Mouse (Mus musculus) layer of hippocampus, adult 8-10 months (tissue): ENCODE measurements at regions not wholly inside any gene's neighbourhood (a gene's known extent, or its start where the extent isn't known, plus 50 kb on each side); places are given as distances from the start of the nearest gene placed in this dataset.

Experiments
- DNase-seq, 2 experiments: peaks; one replicate each; pipeline ENCODE4 v3.0.0; 2022; ENCODE audit warnings: low spot score in 2 of 2

DNA sequence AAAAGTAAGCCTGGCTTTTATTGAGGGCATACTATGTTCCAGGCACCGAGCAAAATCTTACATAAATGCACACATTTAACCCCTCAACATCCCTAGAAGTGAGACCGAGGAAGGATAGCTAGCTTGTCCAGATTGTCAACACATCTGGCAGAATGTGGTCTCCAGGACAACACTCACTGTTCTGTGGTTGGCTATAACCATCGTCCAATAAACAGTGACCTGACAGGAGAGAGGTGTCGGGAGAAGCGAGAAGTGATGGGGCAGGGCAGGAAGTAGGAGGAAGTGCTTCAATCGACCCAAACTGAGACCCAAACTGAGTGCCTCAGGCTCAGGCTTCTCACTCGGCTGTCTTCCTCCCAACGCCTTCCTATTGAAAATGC lies 70.8 kb upstream of the Picalm start:
- no peak for DNase-seq

DNA sequence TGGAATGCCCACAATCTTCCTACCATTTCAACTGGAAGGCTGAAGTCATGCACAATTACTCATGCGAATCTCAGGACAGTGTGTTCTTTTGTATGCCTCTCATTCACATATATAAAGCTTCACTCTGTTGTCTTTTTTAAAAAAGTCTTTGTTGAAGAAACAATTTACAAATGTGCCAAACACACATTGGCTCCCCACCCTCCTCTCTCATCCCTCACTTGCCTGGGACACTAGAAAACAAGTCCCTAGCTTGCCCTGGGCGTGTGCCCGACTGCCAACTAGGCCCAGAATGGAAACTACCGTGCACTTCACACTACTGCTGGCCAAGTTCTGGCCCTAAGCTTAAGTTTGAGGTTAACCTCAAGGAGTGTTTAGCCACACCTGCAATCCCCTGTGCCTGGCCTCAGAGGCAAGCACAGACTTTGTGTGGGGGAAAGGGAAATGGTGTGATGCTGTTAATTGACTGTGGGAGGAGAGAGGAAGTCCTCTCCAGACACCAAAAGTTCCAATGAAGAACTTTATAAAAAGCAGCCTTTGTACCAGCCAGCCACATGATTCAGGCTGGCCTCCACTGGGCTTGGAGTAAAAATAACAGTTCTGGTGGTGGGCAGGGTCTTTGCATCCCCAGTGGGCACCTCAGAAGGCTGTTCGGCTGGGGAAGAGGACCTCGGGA lies 70.2 kb upstream of the Picalm start:
- peak; percentile 31 to 35 for DNase-seq

DNA sequence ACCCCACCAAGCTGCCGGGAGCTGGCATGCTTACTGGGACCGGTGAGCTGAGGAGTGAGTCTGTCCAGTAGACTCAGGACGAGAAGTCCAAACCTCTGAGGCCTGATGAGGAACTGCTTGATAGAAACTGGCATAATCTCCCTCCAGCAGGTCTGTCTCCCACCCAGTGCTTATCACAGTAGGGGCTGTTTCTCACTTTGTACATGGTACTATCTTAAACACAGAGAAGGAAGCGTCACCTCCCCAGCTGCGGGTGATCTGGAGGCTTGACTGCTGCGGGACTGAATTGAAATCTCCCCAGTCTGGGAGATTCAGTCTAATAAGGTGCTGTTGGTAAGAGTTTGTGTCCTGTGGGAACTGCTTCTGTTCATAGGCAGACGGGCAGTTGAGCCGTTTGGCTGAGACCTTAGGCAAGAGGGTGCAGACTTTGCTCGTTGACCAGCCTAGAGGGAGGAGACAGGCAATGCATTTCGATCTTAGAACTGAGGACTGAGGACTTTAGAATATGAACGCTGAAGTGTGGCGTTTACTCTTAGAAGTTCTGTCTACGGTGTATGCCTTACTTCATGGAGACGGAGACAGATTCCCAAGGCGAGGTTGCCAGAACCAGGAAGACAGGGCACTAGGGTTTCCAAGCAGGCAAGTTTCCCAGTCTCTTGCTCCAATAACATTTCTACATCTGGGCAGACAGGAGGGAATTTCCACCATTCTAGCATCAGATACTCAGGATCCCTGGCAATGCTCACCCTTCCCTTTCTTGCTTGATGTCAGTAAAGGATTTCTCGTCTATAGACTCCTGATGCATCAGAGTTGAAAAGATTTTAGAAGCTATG lies 69.5 kb upstream of the Picalm start:
- DNase-seq, result no peak

DNA sequence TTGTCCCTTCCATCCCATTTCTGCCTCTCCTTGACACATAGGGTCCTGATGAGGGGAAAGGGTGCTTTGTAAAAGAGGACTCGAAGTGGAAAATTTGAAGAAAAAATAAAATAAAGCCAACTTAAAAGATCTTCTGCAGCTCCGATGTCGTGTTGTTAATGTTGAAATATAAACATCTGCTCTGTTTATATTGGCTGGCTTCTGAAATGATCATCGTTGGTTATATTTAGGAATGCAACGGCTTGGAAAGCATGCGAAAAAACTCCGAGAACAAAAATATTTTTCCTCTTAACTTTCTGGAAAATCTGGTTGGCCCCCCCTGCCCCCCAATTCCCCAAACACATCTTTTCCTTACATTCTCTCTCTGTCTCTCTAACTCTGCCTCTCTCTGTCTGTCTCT lies 68.3 kb upstream of the Picalm start:
- no peak for DNase-seq

DNA sequence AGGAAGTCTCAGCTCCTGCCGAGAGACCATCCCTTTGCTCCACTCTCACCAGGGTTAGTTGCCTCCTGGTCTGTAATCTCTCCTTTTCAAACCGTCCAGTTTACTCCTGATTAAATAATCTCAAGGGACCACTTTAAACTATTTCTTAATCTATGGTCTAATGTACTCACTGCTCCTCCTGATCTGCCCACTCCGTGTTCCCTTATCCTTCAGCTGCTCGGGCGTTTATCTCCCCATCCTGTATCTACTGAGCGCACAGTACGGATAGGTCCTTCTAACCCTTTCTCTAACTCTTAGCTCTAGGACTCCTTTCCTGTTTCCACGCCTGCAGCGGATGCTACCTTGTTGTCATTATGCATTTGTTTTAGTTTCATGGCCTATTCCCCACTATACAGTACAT lies 67.1 kb upstream of the Picalm start:
- no peak for DNase-seq

DNA sequence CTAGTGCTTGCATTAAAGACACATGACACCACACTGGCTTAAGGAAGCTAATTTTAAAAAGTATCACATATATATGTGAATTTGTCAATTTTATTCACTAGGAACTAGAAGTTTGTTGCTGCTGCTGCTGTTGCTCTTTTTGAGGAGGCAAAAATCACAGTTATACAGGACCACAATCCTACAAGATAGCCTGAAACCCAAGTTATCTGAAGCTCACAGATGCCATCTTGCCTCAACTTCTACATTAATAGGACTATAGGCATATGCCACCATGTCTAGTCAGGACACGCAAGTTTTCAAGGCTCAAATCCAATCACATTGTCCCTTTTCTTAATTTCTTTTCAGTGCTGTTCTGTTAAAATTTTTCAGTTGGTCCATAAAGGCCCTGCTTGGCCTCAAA lies 65.8 kb upstream of the Picalm start:
- DNase-seq, result no peak

DNA sequence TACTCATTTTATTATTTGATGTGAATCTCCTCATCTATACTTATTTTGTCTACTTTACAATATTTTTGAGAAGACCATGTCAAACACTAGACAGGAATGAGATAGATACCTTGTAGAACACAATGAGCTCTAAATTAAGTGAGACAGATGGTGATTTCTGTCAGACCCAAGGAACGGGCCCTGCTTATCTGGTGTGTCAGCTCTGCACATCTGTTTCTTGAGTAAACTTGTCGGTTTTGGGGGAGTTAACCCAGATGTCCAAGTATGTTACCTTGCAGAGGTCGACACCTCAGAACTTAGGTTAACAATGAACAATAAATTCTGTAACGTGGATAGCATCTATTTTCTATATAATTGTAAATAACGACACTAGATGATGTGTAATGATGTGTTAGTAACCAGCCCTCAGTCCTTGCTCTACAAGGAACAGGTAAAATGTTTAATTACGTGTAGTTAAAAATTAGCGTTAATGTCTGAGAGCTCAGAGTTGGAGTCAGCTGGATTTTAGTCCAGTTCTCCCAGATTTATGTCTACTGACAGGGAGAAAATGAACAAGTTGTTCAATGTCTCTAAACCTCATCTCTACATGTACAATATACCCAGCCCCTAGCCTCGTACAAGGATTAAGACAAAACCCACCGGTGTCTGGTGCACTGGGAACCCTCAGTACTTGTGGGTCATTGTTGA lies 64.6 kb upstream of the Picalm start:
- no peak for DNase-seq

DNA sequence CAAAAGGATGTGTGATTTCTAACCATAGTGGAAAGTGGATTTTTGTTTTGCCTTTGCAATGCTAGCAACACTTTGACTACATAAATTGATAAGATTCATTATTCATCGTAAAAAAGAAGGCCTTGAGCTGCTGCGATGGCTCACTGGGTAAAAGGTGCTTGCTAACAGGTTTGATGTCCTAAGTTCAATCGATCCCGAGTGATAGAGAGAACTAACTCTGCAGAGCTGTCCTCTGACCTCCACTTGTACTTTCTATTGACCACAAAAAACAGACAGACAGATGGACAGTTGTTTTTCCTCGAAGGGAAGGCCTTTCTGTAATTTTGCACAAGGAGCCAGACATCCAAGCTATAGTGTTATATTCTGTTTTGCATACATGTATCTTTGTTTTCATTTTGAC lies 63.7 kb upstream of the Picalm start:
- DNase-seq, result no peak

DNA sequence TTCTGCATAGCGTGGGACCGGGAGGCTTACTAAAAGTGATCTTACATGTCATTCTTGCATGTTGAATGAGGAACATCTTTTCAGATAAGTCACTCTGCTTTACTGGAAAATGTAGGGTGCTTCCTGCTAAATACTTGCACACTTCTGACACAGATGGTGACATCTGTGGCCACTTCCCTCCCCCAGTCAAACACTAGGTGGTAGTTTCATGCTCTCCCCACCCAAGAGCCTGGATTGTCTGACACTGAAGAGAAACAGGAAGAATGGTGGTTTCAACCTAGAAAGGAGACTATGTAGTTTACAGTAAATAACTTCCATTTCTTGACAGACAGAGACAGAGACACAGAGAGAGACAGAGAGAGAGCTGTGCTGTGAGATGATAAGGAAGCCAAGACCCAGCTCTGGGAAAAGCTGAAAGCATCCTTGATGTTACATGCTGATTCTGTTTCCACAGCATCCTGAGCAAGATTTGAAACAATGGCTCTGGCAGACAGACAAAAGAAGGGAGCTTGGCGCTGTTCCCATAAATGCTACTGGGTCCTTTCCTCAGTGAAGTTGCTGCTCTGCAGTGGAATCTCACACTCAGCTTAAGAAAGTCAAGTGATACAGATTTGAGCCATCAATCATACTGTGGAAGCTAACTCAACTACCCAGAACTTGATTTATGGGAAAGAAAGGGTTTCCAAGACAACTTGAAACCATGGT lies 61.9 kb upstream of the Picalm start:
- no peak for DNase-seq

DNA sequence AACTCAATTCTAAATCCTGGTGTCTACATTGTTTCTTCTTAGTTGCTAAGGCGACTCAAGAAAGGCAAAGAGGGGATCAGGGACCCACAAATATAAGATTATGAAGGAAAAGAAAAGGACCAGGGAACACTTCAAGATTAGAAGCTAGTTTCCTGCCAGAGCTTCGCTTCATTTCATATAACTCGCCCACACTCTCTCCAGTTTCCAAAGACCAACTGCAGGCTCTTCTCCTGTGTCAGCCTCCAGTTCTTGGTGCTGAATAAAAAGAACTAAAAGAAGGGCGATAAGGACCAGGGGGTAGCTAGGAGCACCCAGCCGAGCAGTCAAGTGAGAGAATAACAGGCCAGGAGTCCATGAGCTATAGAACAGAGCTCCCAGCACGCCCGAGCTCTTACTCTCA lies 59.7 kb upstream of the Picalm start:
- DNase-seq, result no peak

DNA sequence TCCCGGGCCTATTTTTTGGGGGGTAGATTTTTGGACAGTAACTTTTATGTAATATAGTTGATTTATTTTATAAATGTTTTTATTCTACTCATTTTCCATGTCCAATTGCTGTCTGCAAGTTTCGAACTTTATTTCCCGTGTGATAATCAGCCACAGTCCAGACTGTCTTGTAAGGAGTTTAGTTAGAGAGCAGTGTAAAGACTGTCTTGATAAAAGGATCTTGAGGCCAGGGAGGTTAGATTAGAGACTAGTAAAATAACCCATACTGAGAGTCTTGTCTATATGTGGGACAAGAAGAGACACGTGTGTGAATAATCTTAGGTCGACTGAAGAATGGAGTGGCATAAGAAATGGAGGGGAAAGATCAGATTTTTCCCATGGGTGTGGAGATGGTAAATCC lies 56.1 kb upstream of the Picalm start:
- no peak for DNase-seq

DNA sequence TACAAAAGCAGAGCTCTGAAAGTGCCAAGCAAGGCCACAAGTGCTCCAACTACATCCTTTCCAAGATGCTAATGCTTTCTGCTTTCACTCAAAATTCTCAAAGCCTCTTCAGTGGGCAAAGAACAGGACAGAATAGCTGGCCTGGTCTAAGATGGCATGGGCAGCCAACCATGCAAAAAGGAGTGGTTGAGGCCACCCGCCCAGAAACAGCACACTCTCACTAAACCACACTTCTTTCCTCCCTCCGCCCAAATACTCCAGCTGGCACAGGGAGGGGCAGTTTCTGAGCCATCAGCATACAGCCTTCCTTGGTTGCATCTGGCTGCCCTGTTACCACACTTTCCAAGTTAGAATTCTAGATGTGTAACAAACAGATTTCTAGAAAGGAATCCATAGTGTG lies 55.4 kb upstream of the Picalm start:
- peak in 1 of 2 experiments; percentile 48 for DNase-seq

DNA sequence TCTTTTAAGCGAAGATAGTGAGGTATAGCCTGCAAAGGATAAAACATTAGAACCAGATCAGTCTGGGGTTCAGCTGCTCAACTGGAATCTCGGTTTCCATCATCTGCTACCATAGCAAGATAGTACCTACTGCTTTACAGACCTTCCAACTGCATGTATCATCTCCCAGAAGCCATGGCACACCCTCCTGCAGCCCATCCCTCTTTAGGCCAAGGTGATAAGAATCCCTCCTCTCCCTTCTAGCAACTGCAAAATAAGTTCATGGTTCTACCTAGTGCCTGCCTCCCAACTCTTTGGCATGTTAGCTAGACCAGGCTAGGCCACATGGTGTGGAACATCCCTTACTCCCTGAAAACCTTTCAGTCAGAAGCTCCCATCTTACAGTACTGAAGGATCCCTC lies 52.4 kb upstream of the Picalm start:
- no peak for DNase-seq

DNA sequence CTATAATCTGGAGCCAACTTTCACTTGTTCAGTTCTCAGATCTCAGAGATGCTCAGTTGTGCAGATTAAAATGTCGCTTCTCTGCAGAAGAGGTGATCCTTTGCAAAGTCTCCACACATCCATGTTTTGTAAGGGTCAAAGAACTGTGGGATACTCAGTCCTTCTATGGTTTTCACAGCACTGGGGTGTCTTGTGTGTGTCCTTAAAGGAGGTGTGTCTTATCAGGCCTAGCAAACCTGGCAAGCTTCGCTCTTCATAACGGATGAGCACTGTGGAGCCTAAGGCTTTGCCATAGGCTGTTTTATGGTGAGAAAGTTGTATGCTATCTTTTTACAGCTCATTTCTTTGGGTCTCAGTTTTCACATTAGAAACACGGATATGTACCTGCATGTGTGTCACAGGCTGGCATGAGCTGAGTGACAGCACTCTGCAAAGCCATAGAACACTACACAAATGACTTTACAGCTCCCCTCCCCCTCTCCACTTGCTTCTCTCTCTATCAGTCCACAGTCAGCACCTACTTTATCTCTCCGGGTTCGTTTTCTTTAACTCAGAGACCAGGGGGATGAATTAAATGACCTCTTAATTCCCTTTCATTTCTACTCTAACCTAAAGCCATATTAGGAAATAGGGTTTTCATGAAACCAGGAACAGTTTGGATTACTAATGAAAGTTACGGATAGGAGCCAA lies 49.8 kb upstream of the Picalm start:
- DNase-seq, result no peak
